Mouse (Mus musculus): ENCODE measurements around the gene Bbs5. TPM values are rescaled to one million over a fixed set of nuclear protein-coding genes. Genes with fewer than 3 reads are reported as not detected.
A peak's percentile ranks its signal among the peaks of the same experiment; 100 is the strongest.
"Not testable (repeated sequence)": the region's sequence is repeated elsewhere in the genome, so short reads cannot be mapped to it uniquely, and the experiment has no call there.

The Bbs5 gene
- total RNA-seq, 2 experiments from 2014 or later = 29.8 to 31.3 TPM

- H3K27ac ChIP-seq = no peak overlapping the region
- TF ChIP-seq CTCF (conservative IDR thresholded peaks at IDR 0.05) = peak; percentile 75
- peak in 1 of 2 experiments; percentile 21 for DNase-seq (ENCODE audit: low spot score in 2 of 2)
- no peak overlapping the region for H3K4me3 ChIP-seq
Observed at GRCm38 (mm10) chr2:69635807-69636206, 11.2 kb upstream of the Bbs5 start.

GRCm38 (mm10) chr2:69637989-69638388, 9.0 kb upstream of the Bbs5 start:
- not testable (repeated sequence) for H3K4me3 ChIP-seq; DNase-seq (ENCODE audit: low spot score in 2 of 2); H3K27ac ChIP-seq
- TF ChIP-seq CTCF (conservative IDR thresholded peaks at IDR 0.05) = peak; percentile 33; the same call in 1 of the 2 replicates

GRCm38 (mm10) chr2:69640100-69640499, 6.9 kb upstream of the Bbs5 start:
- Histone ChIP-seq H3K27ac (no peak overlapping the region), H3K4me3 (no peak overlapping the region)
- TF ChIP-seq CTCF (conservative IDR thresholded peaks at IDR 0.05) = no peak
- DNase-seq (ENCODE audit: low spot score in 2 of 2) = no peak

GRCm38 (mm10) chr2:69644968-69645617, 1.9 kb upstream of the Bbs5 start:
- H3K4me3 ChIP-seq = no peak overlapping the region
- no peak for DNase-seq (ENCODE audit: low spot score in 2 of 2)
- TF ChIP-seq CTCF (conservative IDR thresholded peaks at IDR 0.05) = no peak
- no peak overlapping the region for H3K27ac ChIP-seq

- no peak for TF ChIP-seq CTCF (conservative IDR thresholded peaks at IDR 0.05)
- no peak for DNase-seq (ENCODE audit: low spot score in 2 of 2)
- H3K4me3 ChIP-seq = no peak overlapping the region
- H3K27ac ChIP-seq = no peak overlapping the region
Observed at GRCm38 (mm10) chr2:69649716-69650115, 2.7 kb downstream of the Bbs5 start.

GRCm38 (mm10) chr2:69659326-69659725, 12.4 kb downstream of the Bbs5 start:
- H3K4me3 ChIP-seq = no peak overlapping the region
- TF ChIP-seq CTCF (conservative IDR thresholded peaks at IDR 0.05) = no peak
- H3K27ac ChIP-seq = no peak overlapping the region
- DNase-seq (ENCODE audit: low spot score in 2 of 2) = no peak

GRCm38 (mm10) chr2:69663827-69664476, 17.0 kb downstream of the Bbs5 start:
- TF ChIP-seq CTCF (conservative IDR thresholded peaks at IDR 0.05) = no peak
- DNase-seq (ENCODE audit: low spot score in 2 of 2) = no peak
- Histone ChIP-seq H3K27ac (no peak overlapping the region), H3K4me3 (no peak overlapping the region)

- TF ChIP-seq CTCF (conservative IDR thresholded peaks at IDR 0.05) = no peak
- no peak overlapping the region for H3K4me3 ChIP-seq
- DNase-seq (ENCODE audit: low spot score in 2 of 2) = no peak
- no peak overlapping the region for H3K27ac ChIP-seq
Observed at GRCm38 (mm10) chr2:69667656-69668055, 20.7 kb downstream of the Bbs5 start.

- H3K4me3 ChIP-seq = no peak overlapping the region
- no peak for DNase-seq (ENCODE audit: low spot score in 2 of 2)
- no peak for TF ChIP-seq CTCF (conservative IDR thresholded peaks at IDR 0.05)
- H3K27ac ChIP-seq = peak overlapping the region; percentile 5; the same call in 1 of the 2 replicates
Observed at GRCm38 (mm10) chr2:69668414-69668813, 21.4 kb downstream of the Bbs5 start.

GRCm38 (mm10) chr2:69669853-69670252, 22.9 kb downstream of the Bbs5 start, which contains the start of gene Klhl41:
Gene Klhl41 (plus strand): TSS chr2:69670120.
- DNase-seq (ENCODE audit: low spot score in 2 of 2) = no peak
- Histone ChIP-seq H3K27ac (no peak within 1 kb of the TSS), H3K4me3 (no peak within 1 kb of the TSS)
- TF ChIP-seq CTCF (conservative IDR thresholded peaks at IDR 0.05) = no peak

GRCm38 (mm10) chr2:69673723-69674122, 26.8 kb downstream of the Bbs5 start:
- TF ChIP-seq CTCF (conservative IDR thresholded peaks at IDR 0.05) = no peak
- no peak overlapping the region for H3K27ac ChIP-seq
- no peak for DNase-seq (ENCODE audit: low spot score in 2 of 2)
- H3K4me3 ChIP-seq = no peak overlapping the region

- Histone ChIP-seq H3K27ac (no peak overlapping the region), H3K4me3 (no peak overlapping the region)
- no peak for DNase-seq (ENCODE audit: low spot score in 2 of 2)
- TF ChIP-seq CTCF (conservative IDR thresholded peaks at IDR 0.05) = no peak
Observed at GRCm38 (mm10) chr2:69675266-69675665, 28.3 kb downstream of the Bbs5 start.

GRCm38 (mm10) chr2:69676713-69677112, 29.7 kb downstream of the Bbs5 start:
- Histone ChIP-seq H3K27ac (no peak overlapping the region), H3K4me3 (no peak overlapping the region)
- TF ChIP-seq CTCF (conservative IDR thresholded peaks at IDR 0.05) = peak; percentile 66
- DNase-seq (ENCODE audit: low spot score in 2 of 2) = no peak

- H3K27ac ChIP-seq, H3K4me3 ChIP-seq: not testable (repeated sequence)
Observed at GRCm38 (mm10) chr2:69677215-69677614, 30.2 kb downstream of the Bbs5 start.

More at GRCm38 (mm10) chr2:69677215-69677614, 30.2 kb downstream of the Bbs5 start:
- not testable (repeated sequence) for DNase-seq (ENCODE audit: low spot score in 2 of 2)

Measured in layer of hippocampus, adult 2 months (tissue).